Mouse (Mus musculus) heart, embryonic 13.5 days (tissue): ENCODE results near the gene Tssc4. TPM values are rescaled to one million over a fixed set of nuclear protein-coding genes. Genes with fewer than 3 reads are reported as not detected.

Source experiments
- ATAC-seq: fragments of 200-750 bp; cut with Nextera tagmentation; 2 replicates; pipeline ENCODE4 v1.8.0; 2017; ENCODE audit warnings: moderate TSS enrichment; ENCODE audit not compliant: insufficient number of reproducible peaks, low FRiP score, low TSS enrichment; ENCODE audit errors: extremely low read depth
- H3K27ac ChIP-seq: fragments of 300-500 bp; sonication (generic); replicated peaks from 2 replicates; pipeline ENCODE4 v1.5.1; 2015; ENCODE audit warnings: moderate library complexity, mild to moderate bottlenecking, inconsistent platforms
- H3K27me3 ChIP-seq: fragments of 300-500 bp; sonication (generic); replicated peaks from 2 replicates; pipeline ENCODE4 v1.6.1; 2015; ENCODE audit warnings: mild to moderate bottlenecking, inconsistent platforms
- H3K36me3 ChIP-seq: fragments of 300-500 bp; sonication (generic); 2 replicates; pipeline ENCODE4 v1.6.1; 2015; ENCODE audit warnings: mild to moderate bottlenecking, inconsistent platforms
- H3K4me1 ChIP-seq: fragments of 300-500 bp; sonication (generic); 2 replicates; pipeline ENCODE4 v1.6.1; 2015; ENCODE audit warnings: inconsistent platforms
- H3K4me2 ChIP-seq: fragments of 300-500 bp; sonication (generic); 2 replicates; pipeline ENCODE4 v1.6.1; 2015; ENCODE audit warnings: inconsistent platforms, mild to moderate bottlenecking, moderate library complexity
- H3K4me3 ChIP-seq: fragments of 300-500 bp; sonication (generic); 2 replicates; pipeline ENCODE4 v1.5.1; 2015; ENCODE audit warnings: moderate library complexity, mild to moderate bottlenecking, inconsistent platforms
- H3K9ac ChIP-seq: fragments of 300-500 bp; sonication (generic); 2 replicates; pipeline ENCODE4 v1.6.1; 2015; ENCODE audit warnings: inconsistent platforms, mild to moderate bottlenecking, moderate library complexity
- H3K9me3 ChIP-seq: fragments of 300-500 bp; sonication (generic); 2 replicates; pipeline ENCODE4 v1.6.1; 2016; ENCODE audit warnings: inconsistent platforms
- WGBS: fragments of 180-500 bp; shearing (Covaris S2); methylation state at CpG from one replicate; pipeline ENCODE4 v1.1.7; 2015; ENCODE audit warnings: mixed read lengths; 5-methylcytosine and 5-hydroxymethylcytosine counted together
- polyA plus RNA-seq: library from polyadenylated mRNA; unstranded; fragments of >200 nt; fragmentation: Nextera tagmentation; extraction: Ambion mirVana; gene quantifications from 2 replicates; pipeline ENCODE4 v1.2.1, GENCODE M21; 2015

Gene Tssc4
- polyA plus RNA-seq, 1 experiment from 2014 or later, result 58.2 TPM

DNA sequence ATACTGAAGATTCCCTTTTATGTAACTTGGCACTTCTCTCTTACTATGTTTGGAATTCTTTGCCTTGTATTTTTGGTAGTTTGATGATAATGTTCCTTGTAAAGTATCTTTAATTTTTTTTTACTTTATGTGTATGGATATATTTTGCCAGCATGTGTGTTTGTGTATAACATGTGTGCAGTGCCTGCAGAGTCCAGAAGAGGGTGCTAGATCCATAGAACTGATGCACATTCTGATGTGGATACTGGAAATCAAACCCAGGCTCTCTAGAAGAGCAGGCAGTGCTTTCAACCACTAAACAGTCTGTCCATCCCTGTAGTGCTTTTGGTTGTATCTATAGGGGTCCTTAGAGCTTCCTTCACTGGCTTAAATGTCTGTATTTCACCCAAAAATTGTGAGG lies 45.7 kb downstream of the Tssc4 start:
- Histone ChIP-seq H3K27ac (no peak overlapping the region), H3K9me3 (peaks cover 7% of the 10 kb centered on the region), H3K27me3 (no peaks in the 10 kb centered on the region), H3K4me2 (no peak overlapping the region), H3K9ac (no peak overlapping the region), H3K4me1 (peaks cover 58% of the 10 kb centered on the region), H3K36me3 (peaks cover 3% of the 10 kb centered on the region), H3K4me3 (no peak overlapping the region)
- ATAC-seq, result no peak

GRCm38 (mm10) chr7:143116521-143116920 lies 47.5 kb downstream of the Tssc4 start:
- 76% methylated on average over 5 of the region's 5 CpGs for WGBS
- no peak overlapping the region for H3K4me2 ChIP-seq
- H3K27ac ChIP-seq, result no peak overlapping the region
- ATAC-seq, result no peak
- peaks cover 7% of the 10 kb centered on the region for H3K9me3 ChIP-seq
- no peak overlapping the region for H3K4me3 ChIP-seq
- H3K36me3 ChIP-seq, result peaks cover 3% of the 10 kb centered on the region
- no peak overlapping the region for H3K9ac ChIP-seq
- peaks cover 58% of the 10 kb centered on the region for H3K4me1 ChIP-seq
- no peaks in the 10 kb centered on the region for H3K27me3 ChIP-seq

- H3K9ac ChIP-seq, result no peak overlapping the region
- ATAC-seq, result no peak
- peaks cover 64% of the 10 kb centered on the region for H3K4me1 ChIP-seq
- no peak overlapping the region for H3K4me2 ChIP-seq
- WGBS, result 33% methylated on average over 1 of the region's 1 CpGs
- no peaks in the 10 kb centered on the region for H3K27me3 ChIP-seq
- H3K9me3 ChIP-seq, result peaks cover 7% of the 10 kb centered on the region
- peak overlapping the region; percentile 96 for H3K27ac ChIP-seq
- H3K36me3 ChIP-seq, result peaks cover 3% of the 10 kb centered on the region
- H3K4me3 ChIP-seq, result no peak overlapping the region
Observed at GRCm38 (mm10) chr7:143119407-143119806, 50.4 kb downstream of the Tssc4 start.

GRCm38 (mm10) chr7:143119826-143120225 lies 50.8 kb downstream of the Tssc4 start:
- peaks cover 69% of the 10 kb centered on the region for H3K4me1 ChIP-seq
- 73% methylated on average over 3 of the region's 3 CpGs for WGBS
- H3K27me3 ChIP-seq, result no peaks in the 10 kb centered on the region
- H3K9ac ChIP-seq, result no peak overlapping the region
- H3K36me3 ChIP-seq, result peaks cover 2% of the 10 kb centered on the region
- H3K27ac ChIP-seq, result peak overlapping the region; percentile 96
- peaks cover 3% of the 10 kb centered on the region for H3K9me3 ChIP-seq
- H3K4me3 ChIP-seq, result no peak overlapping the region
- H3K4me2 ChIP-seq, result no peak overlapping the region
- no peak for ATAC-seq

Other genes starting within 250 kb of the Tssc4 start
- 0.36 and 0.76 TPM in 2 replicates for gene Th, start 138.1 kb upstream of the Tssc4 start, polyA plus RNA-seq
- 0.33 and 0.52 TPM in 2 replicates for gene Ascl2, start 100.0 kb upstream of the Tssc4 start, polyA plus RNA-seq
- gene Tspan32, start 64.2 kb upstream of the Tssc4 start, polyA plus RNA-seq, result 4.9 and 5.9 TPM in 2 replicates
- gene Cd81, start 16.5 kb upstream of the Tssc4 start, polyA plus RNA-seq, result 750 and 845 TPM in 2 replicates
- 3.5 and 4.4 TPM in 2 replicates for gene Trpm5, start 25.4 kb downstream of the Tssc4 start, polyA plus RNA-seq
- gene Kcnq1, start 37.1 kb downstream of the Tssc4 start, polyA plus RNA-seq, result 15.0 and 15.6 TPM in 2 replicates